Mouse (Mus musculus) ES-E14 (cell line): ENCODE measurements at regions not wholly inside any gene's neighbourhood (a gene's known extent, or its start where the extent isn't known, plus 50 kb on each side); places are given as distances from the start of the nearest gene placed in this dataset.

Experiments used
- DNase-seq: peaks from one replicate; pipeline ENCODE4 v3.0.0-alpha.2; 2013; ENCODE audit warnings: low read depth, low spot score
- H3K27ac ChIP-seq: 2 replicates; pipeline ENCODE4 v1.5.1; 2012; ENCODE audit warnings: low read depth, mild to moderate bottlenecking, low read length, moderate library complexity, mixed read lengths; ENCODE audit not compliant: poor library complexity, insufficient read depth, severe bottlenecking
- H3K36me3 ChIP-seq: 2 replicates; pipeline ENCODE4 v1.6.1; 2012; ENCODE audit warnings: mild to moderate bottlenecking, low read length, moderate library complexity, mixed read lengths; ENCODE audit not compliant: control insufficient read depth, poor library complexity, insufficient read depth, severe bottlenecking
- H3K4me1 ChIP-seq, 2 experiments: fragments of 150-350 bp in 1 of 2; sonication (generic) in 1 of 2; 2 replicates each; pipeline ENCODE4 v1.6.1; 2012; ENCODE audit warnings: low read length in 2 of 2, mild to moderate bottlenecking in 1 of 2, mixed read lengths in 1 of 2; ENCODE audit not compliant: control insufficient read depth in 2 of 2, insufficient read depth in 2 of 2, poor library complexity in 1 of 2
- H3K4me3 ChIP-seq, 2 experiments: fragments of 150-350 bp in 1 of 2; sonication (generic) in 1 of 2; 2 replicates each; pipeline ENCODE4 v1.5.1; 2012; ENCODE audit warnings: low read length in 2 of 2, low read depth in 1 of 2, mild to moderate bottlenecking in 1 of 2, mixed read lengths in 1 of 2; ENCODE audit not compliant: insufficient read depth in 1 of 2, poor library complexity in 1 of 2, severe bottlenecking in 1 of 2
- H3K9ac ChIP-seq: 2 replicates; pipeline ENCODE4 v1.6.1; 2012; ENCODE audit warnings: low read depth, mild to moderate bottlenecking, low read length, mixed read lengths; ENCODE audit not compliant: poor library complexity, insufficient read depth, severe bottlenecking
- H3K9me3 ChIP-seq: fragments of 150-350 bp; sonication (generic); 2 replicates; pipeline ENCODE4 v1.6.1; 2012; ENCODE audit warnings: low read depth, mild to moderate bottlenecking, low read length; ENCODE audit not compliant: control insufficient read depth, insufficient read depth
- CHD2 ChIP-seq: IDR thresholded peaks from 2 replicates; pipeline ENCODE4 v1.6.1; 2014; ENCODE audit warnings: mild to moderate bottlenecking, low read depth, low read length, inconsistent platforms
- HCFC1 ChIP-seq: IDR thresholded peaks from 2 replicates; pipeline ENCODE4 v1.6.1; 2012; ENCODE audit warnings: low read length, inconsistent platforms, borderline replicate concordance; ENCODE audit not compliant: insufficient read depth
- MAFK ChIP-seq: IDR thresholded peaks from 2 replicates; pipeline ENCODE4 v1.6.1; 2014; ENCODE audit warnings: mild to moderate bottlenecking, low read depth, low read length, inconsistent platforms; ENCODE audit not compliant: insufficient read depth
- ZC3H11A ChIP-seq: IDR thresholded peaks from 2 replicates; pipeline ENCODE4 v1.6.1; 2012; ENCODE audit warnings: low read depth, mild to moderate bottlenecking, inconsistent platforms, low read length, borderline replicate concordance
- ZNF384 ChIP-seq: IDR thresholded peaks from 2 replicates; pipeline ENCODE4 v1.6.1; 2012; ENCODE audit warnings: low read depth, low read length, inconsistent platforms
- in situ Hi-C, 2 experiments: fragments of 600-800 bp; cut with MboI; formaldehyde crosslinking; loops; one replicate each; pipeline ENCODE4 v1.15.1; 2025; ENCODE audit warnings: low sequenced_read_pairs in 2 of 2, inconsistent platforms in 1 of 2; ENCODE audit not compliant: unreplicated experiment in 2 of 2

GRCm38 (mm10) chr10:16874131-16874530 is 848.9 kb upstream of the Cited2 start:
- Histone ChIP-seq H3K4me1 (peaks cover 0 to 4% of the 10 kb centered on the region in 2 experiments; a peak in 1 of 4 replicates), H3K9me3 (no peaks in the 10 kb centered on the region), H3K4me3 (no peak overlapping the region), H3K9ac (no peak overlapping the region), H3K36me3 (no peaks in the 10 kb centered on the region), H3K27ac (no peak overlapping the region)
- in situ Hi-C loops, result no loop called here
- DNase-seq, result no peak
- no peak for TF ChIP-seq CHD2
- TF ChIP-seq MAFK, result no peak
- TF ChIP-seq HCFC1, result no peak
- TF ChIP-seq ZC3H11A, result no peak
- TF ChIP-seq ZNF384, result no peak

DNA sequence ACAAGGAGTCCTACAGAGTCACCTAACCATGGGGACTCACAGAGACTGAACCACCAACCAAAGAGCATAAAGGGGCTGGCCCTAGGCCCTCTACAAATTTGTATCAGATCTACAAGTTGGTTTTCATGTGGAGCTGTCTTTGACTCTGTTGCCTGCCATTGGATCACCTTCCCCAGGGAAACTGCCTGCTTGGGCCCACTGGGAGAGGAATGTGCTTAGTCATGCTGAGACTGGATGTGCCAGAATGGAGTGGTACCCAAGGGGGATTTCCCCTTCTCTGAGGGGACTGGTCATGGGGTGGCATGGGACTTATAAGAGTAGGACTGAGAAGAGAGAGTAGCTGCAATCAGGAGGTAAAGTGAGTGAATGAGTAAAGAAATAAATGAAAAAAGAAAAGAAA is 844.8 kb upstream of the Cited2 start:
- in situ Hi-C loops, result no loop called here
- no peak for TF ChIP-seq ZNF384
- peak; percentile 71; the same call in 1 of the 2 replicates for TF ChIP-seq MAFK
- H3K4me1 ChIP-seq, result peaks cover 0 to 4% of the 10 kb centered on the region in 2 experiments; a peak in 1 of 4 replicates
- H3K9me3 ChIP-seq, result no peaks in the 10 kb centered on the region
- no peak overlapping the region for H3K4me3 ChIP-seq
- DNase-seq, result no peak
- no peaks in the 10 kb centered on the region for H3K36me3 ChIP-seq
- H3K27ac ChIP-seq, result no peak overlapping the region
- H3K9ac ChIP-seq, result no peak overlapping the region

DNA sequence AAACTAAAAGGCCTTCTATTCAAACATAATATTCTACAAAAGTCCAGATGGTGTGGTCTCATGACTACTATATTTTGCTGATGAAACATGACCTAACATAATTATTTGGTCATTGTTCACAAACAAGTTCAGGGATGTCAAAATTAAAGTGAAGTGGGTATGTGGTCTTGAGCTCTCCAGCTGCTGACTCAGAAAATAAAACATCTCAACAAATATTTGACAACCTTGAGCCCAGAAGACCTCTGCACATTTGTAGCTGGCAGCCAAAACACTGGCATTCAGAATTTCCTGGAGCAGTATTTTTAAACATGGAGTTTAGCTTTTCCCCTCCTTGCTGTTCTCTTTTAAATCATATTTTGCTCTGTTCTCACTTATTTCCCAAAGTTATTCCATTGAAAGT is 829.7 kb upstream of the Cited2 start:
- no peak overlapping the region for H3K4me3 ChIP-seq
- TF ChIP-seq MAFK, result no peak
- TF ChIP-seq ZC3H11A, result no peak
- TF ChIP-seq HCFC1, result no peak
- no peak for TF ChIP-seq ZNF384
- TF ChIP-seq CHD2, result no peak
- no peaks in the 10 kb centered on the region for H3K9me3 ChIP-seq
- H3K4me1 ChIP-seq, result no peaks in the 10 kb centered on the region
- in situ Hi-C loops, result no loop called here
- no peaks in the 10 kb centered on the region for H3K36me3 ChIP-seq
- H3K9ac ChIP-seq, result no peak overlapping the region
- no peak for DNase-seq
- H3K27ac ChIP-seq, result no peak overlapping the region

DNA sequence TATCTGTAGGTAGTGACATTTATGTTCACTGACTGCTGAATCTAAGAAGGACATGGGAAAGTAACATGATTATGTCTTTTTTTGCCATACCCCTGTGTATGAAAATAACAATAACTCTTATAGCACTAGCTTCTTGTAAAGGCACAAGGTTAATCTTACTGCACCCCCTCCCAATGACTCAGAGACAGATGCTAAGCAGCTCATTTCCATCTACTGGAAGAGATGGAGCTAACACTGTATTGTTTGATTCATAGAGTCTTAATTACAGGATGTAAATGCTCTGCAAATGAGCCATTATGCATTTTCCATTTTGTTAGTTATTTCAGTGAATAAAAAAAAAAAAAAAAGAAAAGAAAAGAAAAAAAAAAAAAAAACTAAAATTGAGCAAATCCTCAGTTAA is 827.7 kb upstream of the Cited2 start:
- TF ChIP-seq ZC3H11A, result no peak
- no peak for TF ChIP-seq ZNF384
- TF ChIP-seq HCFC1, result no peak
- TF ChIP-seq CHD2, result no peak
- H3K9ac ChIP-seq, result no peak overlapping the region
- no peaks in the 10 kb centered on the region for H3K9me3 ChIP-seq
- H3K4me1 ChIP-seq, result no peaks in the 10 kb centered on the region
- H3K27ac ChIP-seq, result no peak overlapping the region
- no peak overlapping the region for H3K4me3 ChIP-seq
- H3K36me3 ChIP-seq, result no peaks in the 10 kb centered on the region
- DNase-seq, result no peak
- in situ Hi-C loops, result no loop called here

DNA sequence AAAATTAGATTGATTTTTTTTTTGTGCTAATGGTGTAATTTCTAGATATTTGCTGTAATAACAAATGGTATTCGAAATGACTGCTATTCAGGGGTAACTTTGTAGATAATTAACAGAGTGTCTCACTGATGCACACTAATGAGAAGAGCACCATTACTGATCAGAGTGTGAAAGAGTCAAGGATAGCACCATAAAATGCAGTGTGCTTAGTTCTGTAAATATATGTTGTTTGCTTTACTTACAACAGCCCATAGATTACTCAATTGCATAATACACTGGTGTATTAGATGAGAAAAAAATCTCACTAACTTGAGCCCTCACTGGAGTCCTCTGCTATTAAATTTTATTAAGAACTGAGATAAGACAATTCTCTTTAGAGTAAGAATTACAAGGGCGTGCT is 800.1 kb upstream of the Cited2 start:
- DNase-seq, result no peak
- in situ Hi-C loops, result no loop called here
- no peak for TF ChIP-seq CHD2
- no peak for TF ChIP-seq ZNF384
- TF ChIP-seq MAFK, result no peak
- no peak for TF ChIP-seq HCFC1
- TF ChIP-seq ZC3H11A, result no peak
- H3K4me3 ChIP-seq, result no peak overlapping the region
- no peaks in the 10 kb centered on the region for H3K4me1 ChIP-seq
- no peaks in the 10 kb centered on the region for H3K36me3 ChIP-seq
- H3K9ac ChIP-seq, result no peak overlapping the region
- no peak overlapping the region for H3K27ac ChIP-seq
- H3K9me3 ChIP-seq, result no peaks in the 10 kb centered on the region
